Mouse (Mus musculus): ENCODE measurements at regions not wholly inside any gene's neighbourhood (a gene's known extent, or its start where the extent isn't known, plus 50 kb on each side); places are given as distances from the start of the nearest gene placed in this dataset.

DNA sequence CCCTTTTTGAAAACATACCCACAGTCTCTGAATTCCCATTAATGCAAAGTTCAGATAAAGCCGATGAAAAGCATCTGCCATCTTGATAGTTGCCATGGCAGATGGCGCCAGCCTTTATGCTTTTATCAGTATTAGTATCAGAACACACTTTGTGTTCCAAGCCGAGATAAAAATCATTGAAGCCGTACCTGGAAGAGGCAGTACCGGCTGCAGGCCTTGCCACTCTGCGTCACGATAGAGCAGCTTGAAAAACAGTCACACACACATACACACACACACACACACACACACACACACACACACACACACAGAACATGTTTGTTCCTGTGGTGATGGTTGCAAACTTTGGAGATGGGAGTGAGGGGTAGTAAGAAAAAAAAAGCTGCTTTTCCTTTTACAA is 306.2 kb downstream of the Satb1 start:
- no peak for DNase-seq

DNA sequence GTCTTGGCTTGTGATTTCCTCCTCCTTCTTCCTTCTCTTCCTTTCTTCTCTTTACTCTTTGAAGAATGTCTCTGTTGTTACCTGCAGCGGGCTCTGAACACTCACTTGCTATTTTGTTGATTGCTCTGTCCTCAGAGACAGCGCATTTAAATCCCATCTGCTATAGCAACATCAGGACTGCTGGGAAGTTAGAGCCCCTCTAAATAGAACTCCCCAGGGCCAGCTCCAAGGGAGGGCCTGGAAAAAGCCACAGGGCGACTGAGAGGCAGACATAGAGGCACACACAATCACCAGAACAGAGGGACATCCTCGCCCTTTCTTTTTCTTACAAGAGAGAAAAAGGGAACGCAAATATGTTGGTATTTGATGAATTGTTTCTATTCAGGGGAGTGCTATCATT is 306.6 kb downstream of the Satb1 start:
- no peak for DNase-seq

DNA sequence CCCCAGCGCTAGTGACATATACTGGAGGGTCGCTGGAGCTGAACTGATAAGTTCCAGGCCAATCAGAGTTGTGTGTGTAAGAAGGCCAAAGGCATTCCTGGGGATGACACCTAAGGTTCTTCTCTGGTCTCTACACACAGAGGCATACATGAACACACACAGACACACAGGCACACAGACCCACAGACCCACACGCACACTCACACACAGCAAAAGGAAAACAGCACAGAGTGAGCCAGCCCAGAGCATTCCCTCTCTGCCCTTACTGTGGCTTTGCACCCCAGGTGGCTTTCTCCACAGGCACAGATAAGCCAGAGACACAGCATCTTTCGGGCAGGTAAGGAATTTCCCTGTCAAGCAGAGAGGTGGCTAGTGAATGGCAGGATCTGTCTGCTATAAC is 307.1 kb downstream of the Satb1 start:
- no peak for DNase-seq

DNA sequence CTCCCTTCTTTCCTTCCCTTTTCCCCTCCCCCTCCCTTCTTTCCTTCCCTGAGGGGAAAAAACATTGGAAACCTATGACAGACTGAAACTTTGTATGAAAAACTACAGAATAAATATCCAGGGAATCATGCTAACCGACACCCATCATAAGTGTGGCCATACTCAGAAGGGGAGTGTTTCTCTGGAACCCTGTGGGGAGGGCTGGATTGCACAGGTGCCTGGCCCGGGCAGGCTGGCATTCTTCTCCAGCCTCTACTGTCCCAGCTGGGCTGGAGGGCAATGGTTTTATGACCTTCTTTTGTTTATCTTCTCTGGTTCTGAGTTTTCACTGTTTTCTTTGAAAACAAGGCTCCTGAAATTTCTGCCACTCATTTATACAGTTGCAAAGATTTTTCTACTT is 307.9 kb downstream of the Satb1 start:
- DNase-seq, result no peak

DNA sequence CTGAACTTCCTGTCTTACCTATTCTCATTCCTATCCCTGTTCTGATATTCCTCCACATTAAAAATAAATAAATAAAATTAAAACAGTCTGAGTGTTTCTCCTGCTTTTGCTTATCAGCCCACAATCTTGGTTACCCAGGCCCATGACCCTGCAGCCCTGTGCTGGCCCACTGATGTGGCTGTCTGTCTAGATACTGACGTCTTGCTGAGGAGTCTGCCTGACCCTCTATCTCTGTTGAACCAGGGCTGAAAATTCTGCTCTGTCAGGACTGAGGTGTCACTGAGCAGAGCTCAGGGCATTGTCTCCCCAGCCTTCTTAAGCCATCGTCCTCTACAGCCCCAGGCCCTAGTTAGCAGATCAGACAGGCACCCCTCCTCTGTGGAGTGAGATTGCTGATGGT is 321.2 kb downstream of the Satb1 start:
- no peak for DNase-seq

DNA sequence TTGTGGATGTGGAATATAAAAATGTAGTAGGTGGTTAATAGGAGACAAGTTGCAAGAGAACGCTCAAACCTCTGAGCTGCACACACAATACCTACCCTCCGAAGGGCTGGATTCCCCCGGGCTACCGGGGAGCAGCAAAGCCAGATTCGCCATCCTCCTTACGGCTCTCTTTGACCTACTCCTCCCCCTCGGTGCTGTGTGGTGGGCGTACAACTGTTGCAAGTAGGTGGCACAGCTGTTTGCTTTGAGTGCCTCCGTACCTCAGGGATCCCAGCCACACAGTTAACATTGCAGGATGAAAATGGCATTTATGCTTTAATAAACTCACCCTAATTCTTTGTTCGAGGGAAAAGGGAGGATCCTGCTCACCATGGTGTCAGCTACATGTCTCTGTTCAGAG is 321.6 kb upstream of the Tbc1d5 start:
- DNase-seq, result no peak

DNA sequence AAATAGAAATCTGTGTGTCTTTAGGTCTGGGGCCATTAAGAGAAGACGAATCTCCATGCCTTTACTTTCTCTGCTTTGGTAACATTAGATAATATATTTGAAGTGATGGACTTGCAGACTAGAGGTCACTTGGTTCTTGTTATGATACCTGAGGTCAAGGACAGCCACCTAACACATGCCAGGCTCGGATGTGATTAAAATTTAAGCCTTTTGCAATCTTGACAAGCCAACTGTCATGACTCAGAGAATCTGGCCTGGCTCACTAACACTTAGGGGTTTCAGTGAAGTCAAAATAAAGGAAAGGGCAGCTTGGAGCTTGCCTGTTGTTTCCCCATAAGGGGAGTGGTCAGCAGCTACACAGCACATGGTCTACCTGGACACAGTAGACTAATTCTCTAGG is 320.4 kb upstream of the Tbc1d5 start:
- DNase-seq, result no peak

DNA sequence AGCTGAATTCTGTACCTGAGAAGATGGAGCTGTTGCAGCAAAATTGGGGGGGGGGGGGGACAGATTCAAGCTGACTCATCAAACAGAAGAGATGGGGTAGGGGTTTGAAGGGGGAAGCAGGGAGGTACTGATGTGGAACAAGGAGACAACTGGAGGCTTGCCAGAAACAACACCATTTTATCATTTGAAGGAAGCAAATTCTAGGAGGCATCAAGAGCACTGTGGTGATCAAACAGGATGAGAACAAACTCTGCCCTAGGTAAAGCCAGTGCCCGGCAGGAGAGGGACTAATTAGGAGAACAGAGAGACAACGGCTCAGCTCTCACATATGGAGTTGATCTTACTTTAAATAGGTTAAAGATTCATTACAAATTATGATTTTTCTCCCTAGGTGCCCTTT is 315.9 kb upstream of the Tbc1d5 start:
- DNase-seq, result no peak

DNA sequence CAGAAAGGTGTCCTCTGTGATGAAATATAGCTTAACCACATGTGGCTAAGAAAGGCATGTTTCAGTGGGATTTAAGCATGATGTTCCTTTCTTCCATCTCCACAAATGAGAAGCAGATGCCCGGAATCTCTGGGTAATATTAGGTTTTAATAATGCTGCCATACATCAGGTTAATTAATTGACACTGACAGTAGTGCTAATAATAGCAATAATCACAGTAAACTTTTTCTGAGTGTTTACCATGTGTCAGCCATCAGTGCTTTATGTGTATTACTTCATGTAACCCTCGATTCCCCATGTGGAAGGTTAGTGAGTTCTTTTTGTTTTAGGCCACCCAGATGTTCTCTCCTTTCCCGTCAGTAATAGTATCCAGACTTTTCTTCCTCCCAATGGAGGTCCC is 310.2 kb upstream of the Tbc1d5 start:
- no peak for DNase-seq

DNA sequence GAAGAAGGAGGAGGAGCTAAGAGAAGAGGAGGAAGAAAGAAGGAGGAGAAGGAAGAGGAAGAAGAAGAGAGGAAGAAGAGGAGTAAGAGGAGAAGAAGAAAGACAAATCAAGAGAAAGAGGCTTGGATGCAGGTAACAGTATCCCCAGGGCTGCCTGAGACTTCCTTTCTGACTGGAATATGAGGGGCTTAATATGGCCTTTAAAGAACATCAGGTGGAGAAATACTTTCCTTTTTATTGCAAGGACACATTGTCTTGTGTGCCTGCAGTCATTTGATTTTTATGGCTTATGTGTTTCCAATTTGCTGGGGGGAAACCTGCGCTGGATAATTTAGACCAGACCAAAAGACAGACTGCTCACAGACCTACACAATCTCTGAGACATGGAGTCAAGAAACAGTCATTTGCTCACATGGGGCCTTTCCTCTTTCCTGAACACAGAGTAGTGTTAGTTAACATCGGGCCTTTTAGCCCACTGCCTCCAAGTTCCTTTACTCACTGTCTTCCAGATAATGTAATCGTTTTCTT is 308.8 kb upstream of the Tbc1d5 start:
- DNase-seq, result no peak

DNA sequence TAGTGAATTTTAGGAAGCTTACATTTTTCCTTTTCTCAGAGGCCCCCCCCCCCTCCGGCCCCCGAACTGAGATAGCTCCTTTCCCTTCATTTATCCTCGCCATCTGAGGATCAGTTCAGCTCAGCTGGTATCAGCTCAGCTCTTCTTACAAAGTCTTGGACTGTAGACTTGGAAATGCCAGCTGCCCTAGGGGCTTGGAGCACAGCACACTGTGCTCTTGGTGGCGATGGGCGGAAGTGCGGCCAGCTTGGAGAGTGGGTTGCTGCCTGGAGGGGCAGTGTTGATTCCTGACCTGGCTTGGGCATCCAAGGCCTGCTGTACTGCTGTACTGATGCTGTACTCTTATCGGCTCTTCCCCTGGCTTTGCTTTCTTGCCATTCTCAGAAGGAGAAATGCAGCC is 298.7 kb upstream of the Tbc1d5 start:
- DNase-seq, result no peak

DNA sequence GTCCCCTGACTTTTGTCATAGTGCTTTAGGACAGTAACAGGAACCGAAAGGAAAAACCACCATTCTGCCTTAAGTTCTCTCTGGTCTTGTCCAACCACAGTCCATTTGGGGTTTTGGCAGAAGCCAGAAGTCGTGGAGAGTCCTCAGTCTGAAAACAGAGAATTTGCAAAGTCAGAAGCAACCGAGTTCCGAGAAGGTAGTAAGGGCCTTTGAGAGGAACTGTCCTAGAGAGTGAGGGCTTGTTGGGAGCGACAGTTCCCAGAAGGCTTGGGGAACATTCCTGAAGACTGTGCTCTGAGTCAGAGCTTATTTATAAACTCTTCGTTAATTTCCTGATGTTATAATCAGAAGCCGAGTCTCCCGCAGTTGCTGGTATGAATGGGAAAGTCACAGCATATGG is 298.3 kb upstream of the Tbc1d5 start:
- no peak for DNase-seq

DNA sequence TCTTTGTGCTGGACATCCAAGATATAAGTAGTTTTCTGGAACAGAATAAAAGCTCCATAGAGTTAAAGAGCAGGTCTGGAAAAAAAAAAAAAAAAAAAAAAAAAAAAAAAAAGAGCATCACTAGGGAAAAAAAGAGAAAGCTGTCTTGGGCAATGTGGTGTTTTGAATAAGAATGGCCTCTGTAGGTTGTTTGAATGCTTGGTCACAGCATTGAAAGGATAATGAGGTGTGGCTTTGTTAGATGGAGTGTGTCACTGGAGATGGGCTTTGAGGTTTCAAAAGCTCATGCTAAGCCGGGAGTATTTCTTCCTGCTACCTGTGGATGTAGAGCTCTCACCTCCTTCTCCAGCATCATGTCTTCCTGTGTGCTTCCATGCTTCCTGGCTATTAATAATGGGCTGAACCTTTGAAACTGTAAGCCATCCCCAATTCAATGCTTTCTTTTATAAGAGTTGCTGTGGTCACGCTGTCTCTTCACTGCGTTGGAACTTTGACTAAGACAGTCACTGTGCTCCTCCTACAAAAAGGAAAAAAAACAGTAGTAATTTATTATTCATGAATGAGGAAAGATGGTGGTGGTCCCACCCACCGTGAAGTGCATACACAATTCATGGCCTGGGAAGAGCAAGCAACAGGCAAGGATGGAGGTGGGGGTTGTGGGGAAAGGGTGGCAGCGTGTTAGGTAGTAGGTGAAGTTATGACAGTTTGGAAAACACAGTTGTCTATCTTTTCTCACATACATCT is 283.2 kb upstream of the Tbc1d5 start:
- DNase-seq, result no peak

DNA sequence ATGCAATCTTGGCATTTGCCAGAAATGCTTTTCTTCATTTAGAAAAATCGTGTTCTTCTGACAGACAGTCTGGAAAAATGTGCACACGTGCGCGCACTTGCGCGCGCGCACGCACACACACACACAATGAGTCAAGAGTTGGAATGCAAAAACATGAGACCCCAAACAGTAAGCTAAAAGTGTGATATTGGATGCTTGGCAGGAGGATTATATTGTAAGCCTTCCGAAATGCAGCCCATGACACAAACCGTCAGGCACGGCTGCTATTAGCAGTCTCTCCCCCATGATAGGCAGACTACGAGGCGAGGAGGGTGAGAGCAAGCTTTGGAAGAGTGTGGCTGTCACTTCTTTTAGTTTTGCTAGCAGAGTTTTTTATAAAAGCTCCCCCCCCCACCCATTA is 282.1 kb upstream of the Tbc1d5 start:
- DNase-seq, result no peak

DNA sequence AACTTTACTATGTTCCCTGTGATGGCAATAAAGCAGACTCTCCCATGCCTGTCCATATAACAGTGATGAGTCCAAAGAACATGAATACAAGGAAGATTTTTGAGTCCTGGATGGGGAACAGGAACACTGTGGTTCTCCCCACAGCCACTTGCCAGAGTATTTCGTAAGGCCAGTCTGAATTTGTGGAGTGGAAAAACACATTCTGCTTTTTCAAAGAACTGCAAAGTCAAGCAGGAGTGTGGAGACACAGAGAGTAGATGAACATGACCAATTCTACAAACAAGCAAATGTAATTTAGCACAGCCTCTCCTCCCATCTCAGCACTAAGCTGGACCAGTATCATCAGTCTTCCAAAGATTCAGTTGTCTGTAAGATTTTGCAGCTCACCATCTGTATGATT is 280.0 kb upstream of the Tbc1d5 start:
- DNase-seq, result no peak

DNA sequence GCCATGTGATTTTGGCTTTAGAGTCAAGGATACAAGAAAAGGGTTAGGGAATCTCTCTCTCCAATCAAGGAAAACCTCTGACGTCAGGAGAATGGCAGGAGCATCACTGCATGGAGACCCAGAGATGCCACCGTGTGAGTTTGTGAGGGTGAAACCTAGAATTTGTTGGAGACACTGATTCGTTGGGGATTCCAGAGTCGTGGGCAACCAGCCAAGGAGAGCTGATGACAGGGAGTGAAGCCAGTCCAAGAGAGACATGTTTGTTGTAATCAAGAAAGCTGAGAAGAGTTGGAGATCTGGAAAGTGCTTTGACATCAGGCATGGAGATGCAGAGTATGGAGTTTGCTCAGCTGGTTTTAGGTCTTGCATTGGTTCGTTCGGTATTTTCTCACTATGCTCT is 236.6 kb upstream of the Tbc1d5 start:
- DNase-seq, result no peak

DNA sequence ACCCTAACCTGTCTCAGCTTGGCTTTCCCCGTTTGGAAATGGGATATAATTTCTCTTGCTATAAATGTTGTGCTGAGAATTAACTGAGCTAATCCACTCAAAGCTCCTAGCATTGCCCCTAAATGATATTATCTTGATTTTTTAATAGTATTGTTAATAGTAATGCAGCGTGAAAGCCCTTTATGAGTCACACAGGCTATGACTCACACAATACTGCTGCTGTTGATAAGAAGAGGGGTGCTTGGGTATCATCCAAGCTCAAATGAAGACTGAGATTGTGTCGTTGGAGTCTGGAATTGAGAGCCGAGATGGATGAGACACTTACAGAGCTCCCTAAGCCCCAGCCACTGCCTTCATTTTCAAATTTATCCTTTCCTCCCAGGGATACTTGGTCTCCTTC is 235.2 kb upstream of the Tbc1d5 start:
- DNase-seq, result no peak

DNA sequence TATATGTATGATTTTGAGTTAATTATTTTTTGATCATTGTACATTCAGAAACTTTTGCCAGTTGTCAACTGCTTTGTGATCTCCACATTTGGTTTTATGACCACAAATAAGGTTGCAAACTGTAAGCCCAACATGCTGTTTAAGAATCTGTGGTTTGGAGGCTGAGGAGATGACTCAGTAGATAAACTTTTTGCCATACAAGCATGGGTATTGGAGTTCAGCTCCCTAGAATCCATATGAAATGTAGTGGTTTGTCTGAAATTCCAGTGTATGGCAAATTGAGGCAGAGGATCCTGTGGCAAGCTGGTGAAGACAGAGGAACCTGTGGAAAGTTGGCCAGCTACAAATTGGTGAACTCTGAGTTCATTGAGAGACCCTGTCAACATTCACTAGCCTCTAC is 234.6 kb upstream of the Tbc1d5 start:
- no peak for DNase-seq

DNA sequence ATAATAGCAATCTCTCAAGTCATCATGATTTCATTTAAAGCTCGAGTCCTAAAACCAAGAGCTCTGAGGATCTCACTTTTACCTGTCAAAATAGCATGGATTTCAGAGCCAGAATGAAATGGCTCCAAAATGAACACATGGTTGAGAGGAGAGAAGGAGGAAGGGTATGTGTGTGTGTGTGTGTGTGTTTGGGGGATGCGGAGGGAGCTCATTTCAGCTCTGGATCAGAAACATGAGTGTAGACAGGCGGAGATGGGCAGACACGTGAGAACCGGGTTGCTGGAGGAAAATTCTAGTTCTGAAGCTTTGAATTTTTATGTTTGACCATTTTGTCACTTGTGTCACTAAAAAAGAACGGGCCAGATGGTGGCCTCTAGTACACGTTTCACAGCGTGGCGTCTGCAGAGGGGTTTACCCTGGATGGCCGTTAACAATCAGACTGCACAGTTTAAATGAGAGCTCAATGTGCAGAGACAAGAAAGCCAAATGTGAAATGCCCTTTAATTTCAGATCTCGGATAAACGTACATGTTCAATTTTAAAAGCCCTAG is 232.5 kb upstream of the Tbc1d5 start:
- DNase-seq, result no peak

DNA sequence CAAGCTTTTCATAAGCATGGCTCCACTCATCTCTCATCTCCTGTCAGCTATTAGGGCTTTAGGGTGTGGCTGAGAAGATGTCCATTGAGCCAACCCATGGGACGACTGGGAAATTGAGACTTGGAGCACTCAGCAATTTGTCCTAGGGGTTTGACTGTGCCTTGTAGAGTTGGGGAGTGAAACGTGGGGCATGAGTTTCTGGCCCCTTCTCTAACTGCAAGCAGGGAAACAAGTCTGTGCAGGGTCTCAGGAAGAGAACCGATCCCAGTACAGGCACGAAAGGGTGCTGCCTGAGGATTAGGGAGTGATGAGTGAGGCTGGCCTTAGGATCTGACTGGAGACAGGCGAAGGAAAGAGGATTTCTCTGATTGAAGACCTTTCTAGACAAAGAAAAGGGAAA is 229.7 kb upstream of the Tbc1d5 start:
- no peak for DNase-seq

DNA sequence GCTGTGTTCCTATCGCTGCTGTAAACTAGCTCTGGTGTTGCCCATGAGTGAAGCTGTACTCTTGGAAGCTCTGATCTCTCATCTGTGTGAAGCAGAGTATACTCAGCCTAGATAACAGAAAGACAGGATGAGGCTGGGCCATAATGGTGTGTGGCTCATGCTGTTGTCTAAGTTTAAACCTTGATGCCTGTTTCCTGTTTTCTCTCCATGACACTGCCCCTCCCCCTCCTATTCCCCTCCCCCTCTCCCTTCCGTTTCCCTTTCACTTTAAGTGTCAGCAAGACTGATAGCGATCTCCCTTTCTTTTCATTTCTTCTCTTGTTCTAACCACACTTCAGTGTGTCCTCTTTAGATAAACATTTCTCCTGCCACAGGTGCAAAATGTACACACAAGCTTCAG is 229.2 kb upstream of the Tbc1d5 start:
- no peak for DNase-seq

DNA sequence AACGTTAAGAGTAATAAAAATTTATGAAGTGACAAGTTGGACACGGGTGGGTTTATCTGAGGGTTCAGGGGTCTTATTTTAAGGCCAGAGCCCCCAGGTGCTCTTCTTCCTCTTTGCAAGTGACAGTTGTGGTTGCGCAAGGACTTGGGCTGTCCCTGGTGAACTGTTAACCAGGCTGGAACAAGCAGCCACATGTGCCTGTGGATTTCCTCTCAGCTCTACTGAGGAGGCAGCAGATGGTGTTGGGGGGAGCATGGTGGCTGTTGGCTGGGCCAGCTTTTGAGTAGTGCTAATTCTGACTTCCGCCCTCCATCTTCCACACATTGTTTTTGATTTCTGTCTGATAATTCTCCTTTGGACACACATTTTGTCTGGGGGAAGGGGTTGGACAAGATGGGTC is 227.9 kb upstream of the Tbc1d5 start:
- DNase-seq, result no peak

DNA sequence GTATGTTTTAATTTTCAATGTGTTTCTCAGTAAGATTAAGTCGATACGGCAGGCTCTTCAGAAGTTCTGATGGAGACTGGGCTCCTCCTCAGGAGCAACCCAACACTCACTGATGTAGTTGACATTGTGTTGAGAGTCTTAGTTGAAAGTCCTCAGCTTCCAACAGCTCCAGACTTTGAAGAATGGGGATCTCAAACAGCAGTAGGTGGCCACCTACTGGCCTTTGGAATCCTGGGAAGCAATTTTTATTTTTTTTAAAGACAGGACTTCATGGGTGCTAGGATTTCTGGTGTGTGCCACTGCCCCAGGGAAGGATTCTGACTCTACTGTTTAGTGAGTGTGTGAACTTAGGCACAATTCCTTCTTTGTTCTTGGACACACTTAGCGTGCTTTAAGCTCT is 225.9 kb upstream of the Tbc1d5 start:
- no peak for DNase-seq

DNA sequence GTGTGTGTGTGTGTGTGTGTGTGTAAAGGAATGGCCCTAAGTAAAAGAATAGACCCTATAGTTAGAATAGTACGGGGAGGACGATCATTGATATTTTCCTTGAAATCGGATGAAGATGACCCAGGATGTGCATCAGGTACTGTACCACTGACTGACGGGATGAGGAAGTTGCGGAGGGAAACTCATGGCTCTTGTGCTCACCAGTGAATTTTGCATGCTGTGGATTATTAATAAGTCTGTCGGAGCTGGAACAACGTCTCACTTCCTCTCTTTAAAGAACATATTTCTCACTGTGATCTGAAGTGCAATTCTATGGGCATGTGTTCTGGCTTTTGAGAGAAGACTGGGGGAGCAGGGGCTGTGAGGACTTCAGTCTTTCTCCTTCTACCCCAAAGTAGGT is 218.8 kb upstream of the Tbc1d5 start:
- no peak for DNase-seq

DNA sequence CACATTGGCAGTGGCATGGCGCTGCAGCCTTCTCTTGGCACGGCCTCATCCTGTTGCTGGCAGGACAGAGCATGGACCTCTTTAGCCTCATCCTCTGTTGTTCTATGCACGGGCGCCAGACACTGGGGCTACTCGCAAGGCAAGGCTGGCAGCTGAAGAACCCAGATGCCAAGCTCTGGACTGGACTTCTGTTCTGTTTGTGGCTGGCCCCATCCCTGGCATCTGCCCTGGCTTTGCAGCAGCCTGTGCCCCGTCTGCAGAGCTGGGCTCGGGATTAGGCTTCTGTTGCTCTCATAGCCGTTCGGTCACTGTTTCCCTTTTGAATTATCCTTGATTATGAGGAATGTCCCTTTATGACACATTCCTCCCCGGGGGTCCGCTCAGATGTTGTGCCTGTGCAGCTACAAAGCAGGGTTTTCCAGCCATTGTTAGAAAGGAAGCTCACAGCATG is 214.6 kb upstream of the Tbc1d5 start:
- no peak for DNase-seq

Measured in kidney, adult 9 months (tissue).